Mouse (Mus musculus): ENCODE results near the gene March7. TPM values are rescaled to one million over a fixed set of nuclear protein-coding genes. Genes with fewer than 3 reads are reported as not detected.
A peak's percentile ranks its signal among the peaks of the same experiment; 100 is the strongest.

March7 gene
- 103 and 114 TPM in 2 replicates for polyA plus RNA-seq (2015; fragmentation: Nextera tagmentation; extraction: Ambion mirVana)

GRCm38 (mm10) chr2:60209703-60210651, at the start of gene March7, which contains the start of gene Baz2b:
TSS of gene March7 (plus strand) at chr2:60209887.
TSS of gene Baz2b (minus strand) at chr2:60209839.
- H3K9ac ChIP-seq (replicated peaks), result peak within 1 kb of the TSS; percentile 95
- H3K4me3 ChIP-seq, result peak within 1 kb of the TSS; percentile 91
- H3K9me3 ChIP-seq, result no peaks in the 10 kb centered on the region
- peaks cover 7% of the 10 kb centered on the region for H3K36me3 ChIP-seq
- peak; percentile 93 for ATAC-seq (replicated peaks)
- WGBS, result 0% methylated on average over 78 of the region's 109 CpGs
- H3K27me3 ChIP-seq, result no peaks in the 10 kb centered on the region
- peaks cover 42% of the 10 kb centered on the region for H3K4me1 ChIP-seq
- peak within 1 kb of the TSS; percentile 64 for H3K4me2 ChIP-seq (replicated peaks)
- peak within 1 kb of the TSS; percentile 92 for H3K27ac ChIP-seq (replicated peaks)

GRCm38 (mm10) chr2:60163744-60164143, 45.9 kb upstream of the March7 start:
- Histone ChIP-seq H3K4me2 (replicated peaks) (no peak overlapping the region), H3K9me3 (no peaks in the 10 kb centered on the region), H3K4me1 (no peaks in the 10 kb centered on the region), H3K4me3 (no peak overlapping the region), H3K27me3 (no peaks in the 10 kb centered on the region), H3K36me3 (no peaks in the 10 kb centered on the region), H3K9ac (replicated peaks) (no peak overlapping the region), H3K27ac (replicated peaks) (no peak overlapping the region)
- ATAC-seq (replicated peaks), result no peak
- 76% methylated on average over 2 of the region's 2 CpGs for WGBS

GRCm38 (mm10) chr2:60165679-60166078, 44.0 kb upstream of the March7 start:
- no peaks in the 10 kb centered on the region for H3K4me1 ChIP-seq
- ATAC-seq (replicated peaks), result no peak
- H3K9ac ChIP-seq (replicated peaks), result no peak overlapping the region
- H3K27ac ChIP-seq (replicated peaks), result no peak overlapping the region
- H3K36me3 ChIP-seq, result no peaks in the 10 kb centered on the region
- 93% methylated on average over 11 of the region's 11 CpGs for WGBS
- H3K4me3 ChIP-seq, result no peak overlapping the region
- no peaks in the 10 kb centered on the region for H3K9me3 ChIP-seq
- H3K27me3 ChIP-seq, result no peaks in the 10 kb centered on the region
- no peak overlapping the region for H3K4me2 ChIP-seq (replicated peaks)

- H3K4me2 ChIP-seq (replicated peaks), result no peak overlapping the region
- no peak overlapping the region for H3K4me3 ChIP-seq
- H3K36me3 ChIP-seq, result no peaks in the 10 kb centered on the region
- WGBS, result 88% methylated on average over 4 of the region's 4 CpGs
- no peaks in the 10 kb centered on the region for H3K9me3 ChIP-seq
- no peak overlapping the region for H3K27ac ChIP-seq (replicated peaks)
- H3K9ac ChIP-seq (replicated peaks), result no peak overlapping the region
- ATAC-seq (replicated peaks), result no peak
- no peaks in the 10 kb centered on the region for H3K4me1 ChIP-seq
- no peaks in the 10 kb centered on the region for H3K27me3 ChIP-seq
Measured at GRCm38 (mm10) chr2:60166878-60167277, 42.8 kb upstream of the March7 start.

GRCm38 (mm10) chr2:60171786-60172530, 37.7 kb upstream of the March7 start:
- 53% methylated on average over 7 of the region's 7 CpGs for WGBS
- no peaks in the 10 kb centered on the region for H3K9me3 ChIP-seq
- no peak overlapping the region for H3K4me3 ChIP-seq
- H3K4me2 ChIP-seq (replicated peaks), result no peak overlapping the region
- H3K27ac ChIP-seq (replicated peaks), result no peak overlapping the region
- H3K27me3 ChIP-seq, result no peaks in the 10 kb centered on the region
- no peaks in the 10 kb centered on the region for H3K4me1 ChIP-seq
- H3K9ac ChIP-seq (replicated peaks), result no peak overlapping the region
- ATAC-seq (replicated peaks), result no peak
- H3K36me3 ChIP-seq, result no peaks in the 10 kb centered on the region

GRCm38 (mm10) chr2:60172531-60172914, 37.2 kb upstream of the March7 start:
- ATAC-seq (replicated peaks), result no peak
- no peaks in the 10 kb centered on the region for H3K36me3 ChIP-seq
- no peak overlapping the region for H3K9ac ChIP-seq (replicated peaks)
- no peaks in the 10 kb centered on the region for H3K4me1 ChIP-seq
- WGBS, result 59% methylated on average over 2 of the region's 2 CpGs
- H3K4me2 ChIP-seq (replicated peaks), result no peak overlapping the region
- no peak overlapping the region for H3K4me3 ChIP-seq
- H3K9me3 ChIP-seq, result no peaks in the 10 kb centered on the region
- H3K27ac ChIP-seq (replicated peaks), result no peak overlapping the region
- H3K27me3 ChIP-seq, result no peaks in the 10 kb centered on the region

GRCm38 (mm10) chr2:60173190-60173589, 36.5 kb upstream of the March7 start:
- H3K36me3 ChIP-seq, result no peaks in the 10 kb centered on the region
- no peak overlapping the region for H3K9ac ChIP-seq (replicated peaks)
- no peaks in the 10 kb centered on the region for H3K27me3 ChIP-seq
- no peak overlapping the region for H3K27ac ChIP-seq (replicated peaks)
- H3K4me3 ChIP-seq, result no peak overlapping the region
- H3K4me2 ChIP-seq (replicated peaks), result no peak overlapping the region
- 76% methylated on average over 3 of the region's 3 CpGs for WGBS
- no peaks in the 10 kb centered on the region for H3K9me3 ChIP-seq
- no peak for ATAC-seq (replicated peaks)
- H3K4me1 ChIP-seq, result no peaks in the 10 kb centered on the region

- Histone ChIP-seq H3K4me1 (no peaks in the 10 kb centered on the region), H3K27me3 (no peaks in the 10 kb centered on the region), H3K4me3 (no peak overlapping the region), H3K4me2 (replicated peaks) (no peak overlapping the region), H3K27ac (replicated peaks) (no peak overlapping the region), H3K36me3 (no peaks in the 10 kb centered on the region), H3K9ac (replicated peaks) (no peak overlapping the region), H3K9me3 (no peaks in the 10 kb centered on the region)
- ATAC-seq (replicated peaks), result no peak
- WGBS, result 86% methylated on average over 4 of the region's 4 CpGs
Measured at GRCm38 (mm10) chr2:60173595-60173994, 36.1 kb upstream of the March7 start.

GRCm38 (mm10) chr2:60175078-60175477, 34.6 kb upstream of the March7 start:
- Histone ChIP-seq H3K36me3 (no peaks in the 10 kb centered on the region), H3K9me3 (no peaks in the 10 kb centered on the region), H3K4me2 (replicated peaks) (no peak overlapping the region), H3K27me3 (no peaks in the 10 kb centered on the region), H3K4me3 (no peak overlapping the region), H3K27ac (replicated peaks) (no peak overlapping the region), H3K4me1 (no peaks in the 10 kb centered on the region), H3K9ac (replicated peaks) (no peak overlapping the region)
- no peak for ATAC-seq (replicated peaks)
- 87% methylated on average over 3 of the region's 4 CpGs for WGBS

- Histone ChIP-seq H3K36me3 (no peaks in the 10 kb centered on the region), H3K27ac (replicated peaks) (no peak overlapping the region), H3K9me3 (no peaks in the 10 kb centered on the region), H3K4me3 (no peak overlapping the region), H3K27me3 (no peaks in the 10 kb centered on the region), H3K4me2 (replicated peaks) (no peak overlapping the region), H3K9ac (replicated peaks) (no peak overlapping the region), H3K4me1 (no peaks in the 10 kb centered on the region)
- 90% methylated on average over 5 of the region's 5 CpGs for WGBS
- ATAC-seq (replicated peaks), result no peak
Measured at GRCm38 (mm10) chr2:60176087-60176486, 33.6 kb upstream of the March7 start.

- H3K4me1 ChIP-seq, result no peaks in the 10 kb centered on the region
- no peak overlapping the region for H3K4me2 ChIP-seq (replicated peaks)
- no peak overlapping the region for H3K9ac ChIP-seq (replicated peaks)
- 81% methylated on average over 3 of the region's 3 CpGs for WGBS
- H3K27ac ChIP-seq (replicated peaks), result no peak overlapping the region
- ATAC-seq (replicated peaks), result no peak
- H3K4me3 ChIP-seq, result no peak overlapping the region
- H3K9me3 ChIP-seq, result no peaks in the 10 kb centered on the region
- no peaks in the 10 kb centered on the region for H3K27me3 ChIP-seq
- H3K36me3 ChIP-seq, result no peaks in the 10 kb centered on the region
Measured at GRCm38 (mm10) chr2:60177490-60177889, 32.2 kb upstream of the March7 start.

- H3K9ac ChIP-seq (replicated peaks), result no peak overlapping the region
- no peak overlapping the region for H3K4me3 ChIP-seq
- H3K4me1 ChIP-seq, result no peaks in the 10 kb centered on the region
- no peaks in the 10 kb centered on the region for H3K9me3 ChIP-seq
- ATAC-seq (replicated peaks), result no peak
- H3K36me3 ChIP-seq, result no peaks in the 10 kb centered on the region
- 63% methylated on average over 2 of the region's 2 CpGs for WGBS
- H3K27me3 ChIP-seq, result no peaks in the 10 kb centered on the region
- no peak overlapping the region for H3K4me2 ChIP-seq (replicated peaks)
- H3K27ac ChIP-seq (replicated peaks), result no peak overlapping the region
Measured at GRCm38 (mm10) chr2:60181696-60182095, 28.0 kb upstream of the March7 start.

Measured in forebrain, embryonic 15.5 days (tissue).